In the genomic region with DNA sequence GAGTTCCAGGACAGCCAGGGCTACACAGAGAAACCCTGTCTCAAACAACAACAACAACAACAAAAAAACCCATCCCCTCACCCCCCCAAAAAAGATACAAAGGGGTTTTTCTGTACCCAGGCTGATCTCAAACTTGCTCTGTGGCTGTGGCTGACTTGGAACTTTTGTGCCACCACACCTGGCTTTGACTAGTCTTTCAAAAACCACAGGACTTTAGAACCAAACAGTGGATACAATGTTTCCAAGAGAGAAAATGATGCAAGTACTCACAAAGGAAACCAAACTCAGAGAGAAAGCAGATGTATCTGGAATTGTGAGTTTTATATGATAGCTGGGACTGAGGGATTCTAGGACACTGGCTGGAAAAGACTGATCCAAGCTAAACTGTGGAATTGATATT, we compare ENCODE assay signal across 36 mouse cellular contexts. TPM values are rescaled to one million over a fixed set of nuclear protein-coding genes. Genes with fewer than 3 reads are reported as not detected.
"Had no signal": no experiment of that assay in that cellular context is flagged by ENCODE, and none has a peak within 500 bp of the region (broad histone marks: within the 10 kb centered on the region; RNA-seq: fewer than 3 reads in every experiment).

No protein-coding gene starts in this region.

- DNase-seq: gastrocnemius, adult 2 months; gastrocnemius, postnatal 10 days; gastrocnemius, postnatal 25 days; heart, adult 18-20 months; heart, postnatal 14 days; heart, postnatal 4 days; kidney, adult 18-20 months; kidney, adult 8-10 months; kidney, postnatal 10 days; kidney, postnatal 25 days; kidney, postnatal 4 days; liver had no signal

- H3K27ac ChIP-seq: gastrocnemius, adult 2 months; heart, embryonic 13.5 days; heart, embryonic 15.5 days; hindbrain, embryonic 10.5 days; hindbrain, embryonic 12.5 days; hindbrain, embryonic 14.5 days; intestine, embryonic 15.5 days; layer of hippocampus, adult 2 months; left cerebral cortex, adult 2 months; limb, embryonic 10.5 days; limb, embryonic 12.5 days had no signal

- H3K27me3 ChIP-seq: intestine, embryonic 15.5 days had no signal

- H3K9me3 ChIP-seq: heart, embryonic 13.5 days; heart, embryonic 15.5 days; hindbrain, embryonic 10.5 days; hindbrain, embryonic 12.5 days; intestine, embryonic 15.5 days; limb, embryonic 10.5 days; limb, embryonic 12.5 days had no signal

- H3K9ac ChIP-seq: heart, embryonic 13.5 days; heart, embryonic 15.5 days; hindbrain, embryonic 12.5 days; hindbrain, embryonic 14.5 days; intestine, embryonic 15.5 days; limb, embryonic 12.5 days had no signal

- H3K4me1 ChIP-seq: heart, embryonic 13.5 days; heart, embryonic 15.5 days; hindbrain, embryonic 10.5 days; hindbrain, embryonic 12.5 days; intestine, embryonic 15.5 days; limb, embryonic 10.5 days; limb, embryonic 12.5 days had no signal

- ATAC-seq: hindbrain, embryonic 16.5 days; inflammation-experienced regulatory T-cells, adult 6 months; intestine, embryonic 15.5 days; intestine, postnatal 0 days had no signal

- H3K4me2 ChIP-seq: heart, embryonic 11.5 days; heart, embryonic 13.5 days; heart, embryonic 15.5 days; hindbrain, embryonic 12.5 days; hindbrain, embryonic 14.5 days; intestine, embryonic 15.5 days; limb, embryonic 12.5 days had no signal

- H3K36me3 ChIP-seq: heart, embryonic 13.5 days; heart, embryonic 15.5 days; hindbrain, embryonic 10.5 days; hindbrain, embryonic 12.5 days; intestine, embryonic 15.5 days; limb, embryonic 10.5 days; limb, embryonic 12.5 days had no signal

- H3K4me3 ChIP-seq: gastrocnemius, adult 2 months; heart, embryonic 13.5 days; heart, embryonic 15.5 days; hindbrain, embryonic 10.5 days; hindbrain, embryonic 12.5 days; intestine, embryonic 15.5 days; layer of hippocampus, adult 2 months; left cerebral cortex, adult 2 months; limb, embryonic 10.5 days; limb, embryonic 12.5 days had no signal

RNA-seq across cellular contexts. Expression of a gene that starts 7.0 kb away (rescaled TPM):
- total RNA-seq: gastrocnemius, adult 2 months; gastrocnemius, postnatal 10 days; gastrocnemius, postnatal 25 days; gastrocnemius, postnatal 4 days; granulocyte monocyte progenitor cell, adult 5-6 weeks; heart, postnatal 4 days; layer of hippocampus, adult 2 months; layer of hippocampus, postnatal 10 days; layer of hippocampus, postnatal 25 days; left cerebral cortex, adult 2 months; left cerebral cortex, postnatal 14 days; left cerebral cortex, postnatal 36 days had no signal
- polyA plus RNA-seq: frontal cortex, adult 2 months; heart, embryonic 11.5 days; heart, embryonic 13.5 days; heart, embryonic 15.5 days; heart, postnatal 0 days; hindbrain, embryonic 10.5 days; hindbrain, embryonic 12.5 days; hindbrain, embryonic 14.5 days; hindbrain, embryonic 16.5 days; inflammation-experienced regulatory T-cells, adult 6 months; intestine, embryonic 15.5 days; intestine, postnatal 0 days; kidney, embryonic 14.5 days; kidney, embryonic 16.5 days had no signal

RNA-seq across cellular contexts. Expression of a gene that starts 23.5 kb away (rescaled TPM):
- total RNA-seq: granulocyte monocyte progenitor cell, adult 5-6 weeks; heart, postnatal 4 days; layer of hippocampus, adult 2 months; layer of hippocampus, postnatal 10 days; layer of hippocampus, postnatal 25 days; left cerebral cortex, adult 2 months; left cerebral cortex, postnatal 14 days; left cerebral cortex, postnatal 36 days had no signal
- polyA plus RNA-seq: heart, postnatal 0 days; hindbrain, embryonic 10.5 days; hindbrain, embryonic 14.5 days; inflammation-experienced regulatory T-cells, adult 6 months; intestine, embryonic 15.5 days; intestine, postnatal 0 days; kidney, embryonic 14.5 days had no signal
